Mouse (Mus musculus): ENCODE measurements around the gene Hyal1.

Gene Hyal1

GRCm38 (mm10) chr9:107599433-107599832, 22.7 kb downstream of the Hyal1 start:
- no peak for DNase-seq

DNA sequence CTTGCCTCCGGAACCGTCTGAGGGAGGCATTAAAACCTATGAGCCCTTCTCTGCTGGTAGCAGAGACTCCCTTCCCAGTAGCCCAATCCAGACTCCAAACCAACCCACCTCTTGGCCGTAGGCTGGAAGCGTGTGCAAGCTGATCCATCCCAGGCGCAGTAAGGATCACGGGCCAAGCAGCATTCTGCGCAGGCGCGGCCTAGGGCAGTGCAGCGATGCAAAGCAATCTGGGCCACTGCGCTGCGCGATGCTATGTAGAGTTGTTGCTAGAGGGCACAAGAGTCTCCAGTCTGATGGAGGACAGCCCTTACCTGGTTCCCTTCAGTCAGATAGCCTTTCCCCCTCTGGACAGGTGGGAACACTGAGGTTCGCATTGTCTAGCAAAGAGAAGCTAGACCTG, 23.1 kb downstream of the Hyal1 start:
- DNase-seq = no peak

DNA sequence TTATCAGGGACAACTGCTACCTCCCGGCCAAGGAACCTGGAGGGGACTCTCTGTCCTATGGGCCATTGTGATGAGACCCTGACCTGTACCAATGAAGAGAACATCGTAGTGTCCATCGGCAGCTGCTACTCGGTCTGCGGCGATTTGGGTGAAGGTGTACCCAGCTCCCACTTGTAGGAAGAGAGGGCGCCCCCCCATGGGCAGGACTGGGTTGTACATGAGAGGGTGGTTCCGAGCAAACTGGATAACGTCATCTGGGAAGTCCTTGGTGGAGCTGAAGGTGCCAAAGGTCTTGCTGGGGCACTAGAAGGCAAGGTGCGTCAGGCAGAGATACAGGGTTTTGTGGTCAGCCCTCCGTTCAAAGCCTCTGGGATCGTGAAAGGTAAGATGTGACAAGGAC, 24.0 kb downstream of the Hyal1 start:
- DNase-seq = no peak

DNA sequence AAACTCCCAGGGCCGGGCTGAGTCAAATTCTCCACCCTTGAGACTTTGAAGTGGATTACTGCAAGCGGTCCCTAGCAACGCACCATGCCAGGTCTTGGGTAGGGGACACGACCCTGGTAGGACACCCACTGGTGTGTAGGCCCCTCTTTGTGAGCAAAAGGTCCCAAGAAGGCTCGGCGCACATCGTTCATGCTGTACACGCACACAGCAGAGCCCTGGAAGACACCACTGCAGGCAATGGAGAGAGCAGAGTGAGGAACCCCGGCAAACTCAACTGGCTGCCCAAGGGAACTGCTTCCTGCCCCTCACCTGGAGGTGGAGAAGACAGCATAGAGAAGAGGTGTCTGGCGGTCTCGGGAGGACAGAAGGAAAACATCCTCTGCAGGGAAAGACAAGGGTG, 24.5 kb downstream of the Hyal1 start:
- no peak for DNase-seq

- DNase-seq = peak; percentile 88 to 93
Measured at GRCm38 (mm10) chr9:107602068-107602648, 25.4 kb downstream of the Hyal1 start.

DNA sequence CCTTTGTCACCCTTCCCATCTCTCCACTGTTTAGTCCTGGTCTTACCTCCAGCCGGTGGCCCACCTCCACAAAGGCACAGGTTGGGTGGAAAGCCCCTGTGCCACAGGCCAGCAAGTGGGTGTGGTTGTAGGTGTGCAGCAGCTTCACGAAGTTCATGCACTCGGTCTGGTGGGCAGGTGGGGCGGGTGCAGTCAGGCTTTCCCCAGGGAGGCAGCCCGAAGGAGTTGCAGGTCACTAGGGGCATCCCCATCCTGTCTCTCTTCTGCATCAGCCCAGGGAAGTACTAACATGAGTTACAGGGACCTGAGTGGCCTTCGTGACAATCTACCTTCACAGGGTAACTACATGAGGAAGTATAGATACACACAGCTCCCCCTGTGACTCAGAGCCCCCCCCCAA, 26.5 kb downstream of the Hyal1 start:
- DNase-seq = no peak

- peak; percentile 71 to 83 for DNase-seq
Measured at GRCm38 (mm10) chr9:107605041-107605661, 28.4 kb downstream of the Hyal1 start.

DNA sequence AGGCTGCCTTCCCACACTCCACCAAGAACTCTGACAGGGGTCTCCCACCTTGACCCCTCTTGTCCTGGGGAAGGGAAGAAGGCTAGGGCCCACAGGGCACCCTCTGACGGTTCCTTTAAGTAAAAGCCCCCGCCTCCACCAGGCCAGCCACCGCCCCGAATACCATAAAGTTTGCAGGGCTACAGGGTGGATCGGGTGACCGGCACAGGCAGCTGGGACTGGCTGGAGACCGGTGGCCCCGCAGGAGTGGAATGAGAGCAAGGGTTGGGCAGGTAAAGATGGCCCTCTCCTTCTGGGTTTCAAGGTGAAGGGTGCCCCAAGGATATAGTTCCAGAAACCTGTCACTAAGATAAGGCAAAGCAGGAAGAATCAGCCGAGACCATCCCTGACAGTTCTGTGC, 29.9 kb downstream of the Hyal1 start:
- DNase-seq = peak in 1 of 2 experiments; percentile 70

DNA sequence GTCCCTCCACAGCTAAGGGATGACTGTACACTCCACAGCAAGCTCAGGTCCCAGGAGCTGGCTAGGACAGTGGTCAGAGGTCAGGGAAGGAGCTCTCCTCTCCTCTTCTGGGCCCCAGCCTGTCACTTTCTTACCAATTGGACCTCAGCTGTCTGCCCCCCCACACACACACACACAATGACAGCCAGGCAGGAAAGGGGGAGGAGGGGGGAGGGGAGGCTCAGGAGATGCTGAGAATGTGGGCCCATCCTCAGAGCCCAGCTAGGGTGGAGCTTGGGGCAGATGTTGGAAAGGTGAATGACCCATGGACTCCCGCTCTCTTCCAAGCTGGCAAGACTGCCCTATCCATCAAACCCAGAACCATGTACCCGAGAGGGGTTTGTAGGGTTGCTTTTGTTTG, 30.3 kb downstream of the Hyal1 start:
- no peak for DNase-seq

DNA sequence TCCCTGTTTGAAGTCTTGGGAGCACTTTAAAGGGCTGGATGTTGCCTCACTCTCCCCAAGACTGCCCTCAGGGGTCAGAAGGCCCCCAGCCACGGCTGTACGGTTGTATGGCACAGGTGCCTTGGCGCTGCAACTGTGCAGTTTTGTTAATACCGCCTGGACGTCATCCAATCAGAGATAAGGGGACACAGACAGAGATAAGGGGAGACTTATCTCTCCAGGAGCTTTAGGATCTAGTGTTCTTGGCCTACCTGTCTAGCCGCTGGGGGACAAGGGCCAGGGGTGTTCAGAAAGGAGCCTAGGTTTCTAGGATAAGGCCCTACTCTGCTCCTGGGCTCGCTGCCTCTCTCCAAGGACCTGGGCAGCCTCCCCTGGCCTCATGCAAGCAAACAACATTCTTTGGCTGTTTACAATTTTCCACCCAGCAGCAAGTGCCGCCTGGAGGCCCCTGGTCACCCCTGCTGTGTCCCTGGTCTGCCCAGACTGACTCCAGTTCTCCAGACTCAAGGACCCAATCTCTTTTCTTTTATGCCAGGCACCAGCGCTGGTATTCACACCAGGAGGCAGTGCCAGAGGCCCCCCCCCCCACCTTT, 31.0 kb downstream of the Hyal1 start:
- DNase-seq = no peak

DNA sequence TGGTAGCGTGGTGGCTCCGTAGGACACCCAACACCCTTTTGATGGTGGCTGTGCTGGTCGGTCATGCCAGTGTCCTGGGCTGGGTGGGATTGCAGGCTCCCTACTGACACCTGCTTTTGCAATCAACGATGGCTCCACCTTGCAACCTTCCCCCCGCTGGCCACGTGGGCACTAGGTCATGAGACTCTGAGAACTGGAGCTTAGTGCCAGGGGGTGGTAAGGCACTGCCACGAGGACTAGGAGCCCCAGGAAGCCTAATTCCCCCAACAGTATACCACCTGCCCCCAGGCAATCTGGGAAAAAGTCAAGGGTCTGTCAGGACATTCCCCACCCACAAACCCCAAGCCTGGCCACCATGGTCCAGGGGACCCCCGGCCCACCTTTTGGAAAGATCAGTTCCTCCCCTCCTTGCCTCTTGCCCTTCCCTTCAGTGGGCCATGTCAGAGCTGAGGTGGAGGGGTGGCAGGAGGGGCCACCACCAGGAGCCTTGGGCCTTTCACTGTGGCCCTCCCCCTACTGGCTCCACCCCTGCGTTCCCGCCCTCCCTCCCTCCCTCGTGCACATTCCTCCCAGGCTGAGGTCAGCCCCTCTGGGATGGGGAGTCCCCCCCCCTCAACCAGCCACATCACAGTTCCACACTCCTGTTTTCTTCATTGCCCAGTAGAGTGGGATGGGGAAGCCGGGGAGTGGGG, 32.2 kb downstream of the Hyal1 start, which contains the start of gene Sema3b:
Sema3b (minus strand) TSS at position 489 of the 692 bp plus-strand sequence.
- peak; percentile 57 to 69 for DNase-seq

DNA sequence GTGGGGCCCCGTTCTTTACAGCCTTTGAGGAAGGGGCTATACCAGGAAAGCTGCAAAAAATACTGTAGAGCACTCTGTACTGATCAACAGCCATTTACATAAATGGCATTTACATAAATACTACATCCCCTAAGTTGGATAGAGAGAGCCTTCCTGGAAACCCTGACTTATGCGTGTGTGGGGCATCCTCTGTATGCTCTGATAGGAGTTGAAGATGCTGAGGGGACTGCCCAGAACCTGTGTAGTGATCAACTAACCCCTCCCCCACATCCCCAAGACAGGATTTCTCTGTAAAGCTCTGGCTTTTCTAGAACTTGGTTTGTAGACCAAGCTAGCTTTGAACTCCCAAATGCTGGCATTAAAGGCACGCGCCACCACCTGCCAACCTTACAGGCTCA, 32.7 kb downstream of the Hyal1 start:
- DNase-seq = no peak

GRCm38 (mm10) chr9:107611456-107612190, 34.9 kb downstream of the Hyal1 start:
- no peak for DNase-seq

GRCm38 (mm10) chr9:107612191-107612944, 35.6 kb downstream of the Hyal1 start:
- DNase-seq = peak; percentile 98 to 99

DNA sequence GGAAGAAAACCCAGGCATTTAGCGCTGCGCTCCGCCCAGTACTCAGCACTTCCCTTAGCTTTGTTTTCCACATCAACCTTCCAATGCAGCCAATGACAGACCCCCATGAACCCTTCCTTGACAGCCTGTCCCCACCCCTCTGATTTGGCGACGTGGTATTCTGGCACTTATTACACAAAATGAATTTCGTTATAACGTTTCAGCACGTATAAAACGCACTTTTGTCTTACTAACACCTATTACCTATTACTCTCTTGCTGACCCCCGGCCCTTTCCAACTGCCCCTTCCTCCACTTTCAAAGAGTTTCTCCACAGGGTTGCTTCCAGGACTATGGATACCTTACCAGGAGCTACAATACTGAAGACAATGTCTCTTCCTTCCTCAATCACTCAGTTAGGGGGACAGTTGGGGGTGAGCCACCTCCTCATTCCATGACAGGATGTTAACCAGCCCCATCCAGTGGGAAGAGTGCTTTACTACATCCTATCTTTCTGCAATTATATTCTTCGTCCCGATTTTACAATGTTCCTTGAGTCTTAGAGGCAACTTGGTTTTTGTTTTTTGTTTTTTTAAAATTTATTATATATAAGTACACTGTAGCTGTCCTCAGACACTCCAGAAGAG, 36.3 kb downstream of the Hyal1 start:
- DNase-seq = no peak

- no peak for DNase-seq
Measured at GRCm38 (mm10) chr9:107615035-107615434, 38.3 kb downstream of the Hyal1 start.

DNA sequence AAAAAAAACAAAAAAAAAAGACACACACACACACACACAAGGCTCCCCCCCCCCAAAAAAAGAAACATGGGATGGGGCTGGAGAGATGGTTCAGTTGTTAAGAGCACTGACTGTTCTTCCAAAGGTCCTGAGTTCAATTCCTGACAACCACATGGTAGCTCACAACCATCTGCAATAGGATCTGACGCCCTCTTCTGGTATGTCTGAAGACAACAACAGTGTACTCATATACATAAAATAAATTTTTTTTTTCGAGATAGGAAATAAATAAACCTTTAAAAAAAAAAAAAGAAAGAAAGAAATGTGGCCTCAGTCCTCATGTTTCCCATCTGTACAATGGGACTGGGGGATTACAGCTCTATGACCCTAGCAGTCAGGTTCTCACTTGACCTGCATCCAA, 40.7 kb downstream of the Hyal1 start:
- no peak for DNase-seq

DNA sequence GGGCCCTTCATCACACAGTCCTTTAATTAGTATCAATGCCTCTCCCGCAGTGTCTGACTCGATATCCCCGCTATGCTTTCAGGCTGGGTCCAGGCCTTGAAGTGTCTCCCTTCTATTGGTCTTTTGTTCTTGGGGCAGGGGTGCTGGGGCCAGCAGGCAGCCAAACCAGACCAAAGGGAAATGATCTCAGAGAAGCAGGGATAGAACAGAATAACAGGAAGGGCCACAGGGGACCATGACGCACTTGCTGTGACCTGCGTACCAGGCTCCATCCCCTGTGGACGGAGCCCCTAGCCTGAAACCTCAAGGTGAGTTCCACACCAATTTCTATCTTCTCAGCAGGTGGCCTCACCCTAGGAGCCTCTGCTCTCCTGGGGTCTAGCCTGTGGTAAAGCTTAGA, 41.4 kb downstream of the Hyal1 start:
- peak in 1 of 2 experiments; percentile 45 for DNase-seq

DNA sequence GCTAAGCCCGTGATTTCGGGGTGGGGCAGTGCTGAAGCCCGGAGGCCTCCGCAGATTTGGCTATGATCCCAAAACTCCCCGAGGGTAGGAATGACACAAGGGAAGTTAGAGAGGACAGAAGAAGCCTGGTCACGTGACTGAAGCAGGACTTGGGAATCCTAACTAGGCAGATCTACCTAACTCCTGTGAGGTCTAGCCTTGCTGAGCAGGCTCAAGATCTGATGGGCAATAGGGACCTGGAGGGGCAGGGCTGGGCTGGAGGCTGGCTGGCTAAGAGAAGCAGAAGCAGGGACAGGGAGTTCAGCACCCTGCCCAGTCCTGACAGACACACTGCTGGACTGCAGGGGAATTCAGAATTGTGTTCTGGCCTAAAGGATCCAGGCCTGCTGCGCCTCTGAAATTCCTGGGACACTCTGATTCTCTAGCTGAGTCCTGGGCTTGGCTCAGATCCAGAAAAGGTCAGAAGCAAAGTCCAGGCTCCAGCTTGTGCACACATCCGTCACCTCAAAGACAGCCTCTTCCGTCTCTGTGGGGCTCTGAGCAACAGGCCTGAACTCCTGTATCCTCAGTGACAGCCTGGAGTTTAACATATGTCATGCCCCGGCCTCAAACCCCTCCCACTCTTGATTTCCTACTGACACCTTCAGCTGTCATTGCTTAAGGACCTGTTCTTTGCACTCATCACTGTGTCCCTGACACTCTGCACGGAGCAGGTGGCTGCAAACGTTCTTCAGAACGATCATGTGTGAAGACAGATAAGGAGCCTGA, 42.2 kb downstream of the Hyal1 start:
- peak in 1 of 2 experiments; percentile 70 for DNase-seq

DNA sequence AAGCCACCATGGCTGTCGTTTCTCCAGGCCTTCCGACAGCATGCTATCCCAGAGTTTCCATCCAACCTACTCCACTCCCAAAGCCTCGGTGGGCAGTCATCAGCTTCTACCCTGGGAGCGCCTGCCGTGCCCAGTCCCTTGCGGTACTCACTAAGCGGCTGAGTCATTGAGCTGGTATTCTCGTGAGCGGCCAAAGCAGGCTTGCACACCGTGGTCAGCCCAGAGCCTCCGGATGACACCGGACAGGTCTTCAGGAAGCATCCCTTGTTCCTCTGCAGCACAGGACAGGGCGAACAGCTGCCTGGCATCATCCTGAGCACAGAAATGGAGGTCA, 42.8 kb downstream of the Hyal1 start:
- no peak for DNase-seq

DNA sequence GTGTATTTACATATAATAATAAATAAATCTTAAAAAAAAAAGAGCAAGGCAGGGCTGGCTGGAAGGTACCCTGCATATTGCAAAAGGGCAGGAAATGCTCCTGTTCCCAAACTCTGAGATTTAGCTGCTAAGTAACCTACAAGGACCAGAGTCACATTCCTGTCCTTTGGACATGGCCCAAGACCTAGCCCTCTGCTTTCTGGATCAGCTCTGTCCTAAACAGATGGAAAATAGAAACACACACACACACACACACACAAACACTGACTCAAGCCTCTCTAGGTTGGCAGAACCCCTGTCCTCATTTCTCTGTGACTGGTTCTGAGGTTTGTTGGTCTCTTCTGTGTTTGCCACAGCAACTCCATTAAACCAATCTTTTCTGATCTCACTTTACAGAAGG, 44.2 kb downstream of the Hyal1 start:
- peak in 1 of 2 experiments; percentile 47 for DNase-seq

All from lung, adult 18-20 months (tissue).